Mouse (Mus musculus): ENCODE measurements around the gene Angptl8. TPM values are rescaled to one million over a fixed set of nuclear protein-coding genes. Genes with fewer than 3 reads are reported as not detected.
A peak's percentile ranks its signal among the peaks of the same experiment; 100 is the strongest.

Angptl8 gene
- polyA plus RNA-seq, 1 experiment from 2014 or later = 0.66 TPM

DNA sequence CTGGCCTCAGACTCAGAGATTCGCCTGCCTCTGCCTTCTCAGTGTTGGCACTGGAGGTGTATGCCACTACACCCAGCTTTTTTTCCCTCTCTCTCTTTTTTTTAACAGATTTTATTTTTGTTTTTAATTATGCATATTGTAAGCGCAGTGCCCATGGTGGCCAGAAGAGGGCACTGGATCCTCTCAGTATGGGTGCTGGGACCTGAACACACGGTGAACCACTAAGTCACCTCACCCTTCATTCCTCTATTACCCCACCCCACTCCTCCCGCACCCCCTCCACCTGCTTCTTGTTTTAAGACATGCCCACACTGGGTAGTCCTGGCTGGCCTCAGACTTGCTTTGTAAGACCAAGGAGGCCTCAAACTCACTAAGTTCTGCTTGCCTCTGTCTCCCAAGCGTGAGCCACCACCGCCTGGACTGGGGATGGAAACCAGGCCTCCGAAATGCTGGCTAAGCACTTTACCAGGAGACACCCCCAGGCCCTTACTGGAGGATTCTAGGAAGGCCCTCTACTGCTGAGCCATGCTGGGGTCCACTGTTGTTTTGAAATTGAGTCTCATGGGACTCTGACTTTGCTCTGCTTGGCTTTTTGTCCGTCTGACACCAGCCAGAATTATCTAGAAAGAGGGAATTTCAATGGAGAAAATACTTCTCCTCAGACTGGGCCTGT is 4.9 kb downstream of the Angptl8 start:
- no peak for ATAC-seq
- Histone ChIP-seq H3K9ac (ENCODE audit: low read depth, low read length) (no peak overlapping the region), H3K4me2 (ENCODE audit: low read length) (no peak overlapping the region), H3K9me3 (ENCODE audit: control insufficient read depth, low read length) (no peaks in the 10 kb centered on the region), H3K27me3 (replicated peaks; ENCODE audit: control insufficient read depth, insufficient read depth, low read length) (no peaks in the 10 kb centered on the region), H3K4me3 (ENCODE audit: low read length) (no peak overlapping the region), H3K27ac (ENCODE audit: low read depth, low read length) (no peak overlapping the region), H3K36me3 (ENCODE audit: control insufficient read depth, insufficient read depth, low read length) (no peaks in the 10 kb centered on the region), H3K4me1 (ENCODE audit: control insufficient read depth, insufficient read depth, low read depth, low read length) (no peaks in the 10 kb centered on the region)
- 57% methylated on average over 8 of the region's 8 CpGs for WGBS

DNA sequence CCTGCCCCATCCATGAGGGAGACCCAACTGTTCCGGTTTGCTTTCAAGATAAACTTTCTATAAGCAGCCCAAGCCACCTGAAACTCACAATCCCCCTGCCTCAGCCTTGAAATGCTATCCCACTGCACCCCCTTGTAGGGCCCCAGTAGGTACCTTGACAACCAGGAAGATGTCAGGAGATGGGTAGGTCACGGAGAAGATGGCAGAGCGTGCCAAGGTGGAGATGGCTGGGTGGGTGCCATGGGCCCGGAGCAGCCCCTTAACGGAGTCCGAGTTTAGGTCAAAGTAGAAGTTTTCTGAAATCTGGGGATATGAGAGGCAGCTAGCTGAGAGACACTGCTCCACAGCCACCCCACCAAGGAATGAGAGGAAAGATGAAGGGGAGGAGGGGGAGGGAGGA is 6.0 kb downstream of the Angptl8 start:
- H3K27ac ChIP-seq (ENCODE audit: low read depth, low read length) = no peak overlapping the region
- ATAC-seq = no peak
- no peaks in the 10 kb centered on the region for H3K4me1 ChIP-seq (ENCODE audit: control insufficient read depth, insufficient read depth, low read depth, low read length)
- H3K9ac ChIP-seq (ENCODE audit: low read depth, low read length) = no peak overlapping the region
- no peaks in the 10 kb centered on the region for H3K27me3 ChIP-seq (replicated peaks; ENCODE audit: control insufficient read depth, insufficient read depth, low read length)
- 97% methylated on average over 6 of the region's 6 CpGs for WGBS
- H3K4me3 ChIP-seq (ENCODE audit: low read length) = no peak overlapping the region
- no peak overlapping the region for H3K4me2 ChIP-seq (ENCODE audit: low read length)
- H3K36me3 ChIP-seq (ENCODE audit: control insufficient read depth, insufficient read depth, low read length) = no peaks in the 10 kb centered on the region
- no peaks in the 10 kb centered on the region for H3K9me3 ChIP-seq (ENCODE audit: control insufficient read depth, low read length)

DNA sequence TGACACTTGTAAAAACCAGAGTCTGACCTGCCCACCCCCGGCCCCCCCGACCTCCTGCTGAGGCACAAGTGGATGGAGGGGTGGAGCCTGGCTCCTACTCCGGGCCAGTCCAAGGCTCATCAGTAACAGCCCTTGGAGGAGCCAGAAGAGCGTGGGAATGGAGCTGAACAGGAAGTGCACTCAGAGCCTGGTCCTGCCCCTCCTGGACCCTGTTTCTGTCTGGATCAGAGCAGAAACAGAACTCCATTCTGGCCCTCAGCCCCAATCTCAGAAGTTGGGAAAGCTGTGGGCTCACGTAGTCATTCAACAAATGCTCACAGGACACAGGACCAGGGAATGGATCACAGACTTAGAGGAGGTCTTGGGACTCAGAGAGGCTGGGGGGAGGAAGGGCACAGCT is 7.1 kb downstream of the Angptl8 start:
- 56% methylated on average over 5 of the region's 5 CpGs for WGBS

DNA sequence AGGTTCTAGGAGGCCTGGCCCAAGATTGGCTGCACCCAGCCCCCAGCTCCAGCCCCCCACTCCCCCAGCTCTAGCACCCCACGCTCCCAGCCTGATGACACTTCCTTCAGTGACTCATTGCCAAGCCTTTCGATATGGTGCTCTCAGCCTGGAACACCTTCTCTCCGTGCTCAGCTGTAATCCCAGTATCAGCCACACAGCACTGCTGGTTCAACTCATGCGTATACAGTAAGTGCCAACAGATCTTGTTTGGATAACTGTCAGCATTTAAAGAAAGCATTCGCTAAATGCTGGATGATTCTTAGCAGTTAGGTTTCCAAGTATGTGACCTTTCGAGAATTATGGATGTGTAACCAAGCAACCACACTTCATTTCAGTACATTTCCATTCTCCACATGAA is 7.8 kb downstream of the Angptl8 start:
- ATAC-seq = no peak
- 89% methylated on average over 6 of the region's 6 CpGs for WGBS
- H3K9ac ChIP-seq (ENCODE audit: low read depth, low read length) = no peak overlapping the region
- no peak overlapping the region for H3K4me2 ChIP-seq (ENCODE audit: low read length)
- H3K27me3 ChIP-seq (replicated peaks; ENCODE audit: control insufficient read depth, insufficient read depth, low read length) = no peaks in the 10 kb centered on the region
- no peaks in the 10 kb centered on the region for H3K36me3 ChIP-seq (ENCODE audit: control insufficient read depth, insufficient read depth, low read length)
- no peaks in the 10 kb centered on the region for H3K4me1 ChIP-seq (ENCODE audit: control insufficient read depth, insufficient read depth, low read depth, low read length)
- H3K9me3 ChIP-seq (ENCODE audit: control insufficient read depth, low read length) = no peaks in the 10 kb centered on the region
- no peak overlapping the region for H3K27ac ChIP-seq (ENCODE audit: low read depth, low read length)
- H3K4me3 ChIP-seq (ENCODE audit: low read length) = no peak overlapping the region

More for the DNA sequence above, 7.1 kb downstream of the Angptl8 start:
- Histone ChIP-seq H3K27ac (ENCODE audit: low read depth, low read length) (no peak overlapping the region), H3K36me3 (ENCODE audit: control insufficient read depth, insufficient read depth, low read length) (no peaks in the 10 kb centered on the region), H3K27me3 (replicated peaks; ENCODE audit: control insufficient read depth, insufficient read depth, low read length) (no peaks in the 10 kb centered on the region), H3K9ac (ENCODE audit: low read depth, low read length) (no peak overlapping the region), H3K4me3 (ENCODE audit: low read length) (no peak overlapping the region), H3K4me2 (ENCODE audit: low read length) (no peak overlapping the region), H3K4me1 (ENCODE audit: control insufficient read depth, insufficient read depth, low read depth, low read length) (no peaks in the 10 kb centered on the region), H3K9me3 (ENCODE audit: control insufficient read depth, low read length) (no peaks in the 10 kb centered on the region)
- ATAC-seq = no peak

DNA sequence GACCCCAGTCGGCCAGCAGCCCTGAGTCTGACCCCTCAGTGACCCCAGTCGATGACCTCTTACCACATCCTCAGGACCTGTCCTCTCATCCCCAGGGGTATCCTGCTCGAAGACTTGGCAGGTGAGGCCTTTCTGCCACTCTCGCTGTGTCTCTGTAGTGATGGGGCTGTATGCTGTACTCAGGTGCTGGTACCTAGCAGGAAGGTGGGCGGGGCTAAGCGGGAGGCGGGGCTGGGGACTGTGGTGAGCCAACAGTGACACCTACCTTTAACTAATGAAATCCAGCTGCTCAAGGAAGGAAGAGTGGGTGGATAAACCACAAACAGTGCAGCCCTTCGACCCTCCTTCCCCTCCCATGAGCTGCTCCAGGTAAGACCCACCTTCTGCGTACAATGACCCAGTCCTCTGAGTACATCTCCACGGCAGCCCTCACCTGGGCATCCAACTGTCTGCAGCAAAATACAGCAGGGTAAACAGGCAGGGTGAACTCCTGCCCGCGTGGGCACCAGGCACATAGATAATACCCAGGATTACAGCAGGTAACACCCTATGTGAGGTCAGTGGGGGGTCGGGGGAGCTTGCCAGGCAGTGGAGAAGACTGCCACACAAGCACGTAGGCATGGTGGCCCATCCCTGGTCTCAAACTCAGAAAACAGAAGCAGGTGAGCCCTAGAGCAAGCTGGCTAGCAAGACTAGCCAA is 10.2 kb downstream of the Angptl8 start:
- Histone ChIP-seq H3K9ac (ENCODE audit: low read depth, low read length) (no peak overlapping the region), H3K9me3 (ENCODE audit: control insufficient read depth, low read length) (no peaks in the 10 kb centered on the region), H3K36me3 (ENCODE audit: control insufficient read depth, insufficient read depth, low read length) (no peaks in the 10 kb centered on the region), H3K4me3 (ENCODE audit: low read length) (no peak overlapping the region), H3K27me3 (replicated peaks; ENCODE audit: control insufficient read depth, insufficient read depth, low read length) (no peaks in the 10 kb centered on the region), H3K4me1 (ENCODE audit: control insufficient read depth, insufficient read depth, low read depth, low read length) (no peaks in the 10 kb centered on the region), H3K27ac (ENCODE audit: low read depth, low read length) (no peak overlapping the region), H3K4me2 (ENCODE audit: low read length) (no peak overlapping the region)
- ATAC-seq = no peak
- WGBS = 60% methylated on average over 14 of the region's 14 CpGs

DNA sequence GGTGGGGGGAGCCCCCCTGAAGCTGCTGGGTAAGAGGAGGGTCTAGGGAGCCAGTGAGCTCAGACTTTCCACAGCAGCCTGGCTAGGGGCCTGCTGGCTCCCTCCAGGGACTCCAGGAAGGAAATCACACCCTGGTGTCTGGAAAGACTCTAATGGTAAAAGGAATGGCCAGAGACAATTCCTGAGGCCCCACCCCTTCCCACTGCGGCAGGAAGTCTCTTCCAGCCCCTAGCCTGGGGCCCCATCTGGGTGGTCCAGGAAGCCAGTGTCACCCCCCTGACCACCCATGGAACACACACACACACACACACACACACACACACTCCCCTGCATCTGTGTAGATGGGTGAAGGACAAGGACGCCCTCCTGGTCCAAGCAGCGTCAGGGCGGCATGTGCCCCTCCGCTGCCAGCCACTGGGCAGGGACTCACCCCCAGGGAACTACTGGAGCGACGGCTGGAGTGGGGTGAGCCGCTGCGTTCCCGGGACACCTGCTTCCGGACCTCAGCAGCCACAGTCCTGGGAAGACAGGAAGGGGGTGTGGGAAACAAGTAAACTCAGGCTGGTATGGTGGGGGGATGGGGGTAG is 11.5 kb downstream of the Angptl8 start:
- 20% methylated on average over 11 of the region's 11 CpGs for WGBS
- H3K9me3 ChIP-seq (ENCODE audit: control insufficient read depth, low read length) = no peaks in the 10 kb centered on the region
- H3K9ac ChIP-seq (ENCODE audit: low read depth, low read length) = no peak overlapping the region; the same call in 1 of the 2 replicates
- H3K4me3 ChIP-seq (ENCODE audit: low read length) = no peak overlapping the region; the same call in 1 of the 2 replicates
- H3K4me2 ChIP-seq (ENCODE audit: low read length) = peak overlapping the region; percentile 31
- peak overlapping the region; percentile 67 for H3K27ac ChIP-seq (ENCODE audit: low read depth, low read length)
- peak; percentile 25; the same call in 1 of the 2 replicates for ATAC-seq
- no peaks in the 10 kb centered on the region for H3K36me3 ChIP-seq (ENCODE audit: control insufficient read depth, insufficient read depth, low read length)
- no peaks in the 10 kb centered on the region for H3K27me3 ChIP-seq (replicated peaks; ENCODE audit: control insufficient read depth, insufficient read depth, low read length)
- H3K4me1 ChIP-seq (ENCODE audit: control insufficient read depth, insufficient read depth, low read depth, low read length) = no peaks in the 10 kb centered on the region

DNA sequence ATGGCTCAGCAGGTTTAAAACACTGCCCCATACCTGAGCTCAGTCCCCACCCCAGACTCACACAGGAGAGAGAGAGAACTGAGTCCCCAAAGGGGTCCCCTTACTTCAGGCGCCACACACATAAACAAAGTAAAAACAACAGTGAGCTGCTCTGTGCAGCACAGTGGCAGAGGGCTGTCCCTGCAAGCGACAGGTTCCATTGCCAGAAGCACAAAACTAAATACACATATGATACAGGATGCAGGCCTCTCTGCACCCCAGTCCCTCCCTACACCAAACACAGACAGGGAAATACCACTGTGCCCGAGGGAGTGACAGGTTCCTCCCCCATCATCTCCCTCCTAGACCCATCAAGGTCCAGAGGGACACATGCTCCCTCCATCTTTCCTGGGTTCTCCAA is 12.1 kb downstream of the Angptl8 start:
- H3K4me2 ChIP-seq (ENCODE audit: low read length) = no peak overlapping the region; the same call in 1 of the 2 replicates

DNA sequence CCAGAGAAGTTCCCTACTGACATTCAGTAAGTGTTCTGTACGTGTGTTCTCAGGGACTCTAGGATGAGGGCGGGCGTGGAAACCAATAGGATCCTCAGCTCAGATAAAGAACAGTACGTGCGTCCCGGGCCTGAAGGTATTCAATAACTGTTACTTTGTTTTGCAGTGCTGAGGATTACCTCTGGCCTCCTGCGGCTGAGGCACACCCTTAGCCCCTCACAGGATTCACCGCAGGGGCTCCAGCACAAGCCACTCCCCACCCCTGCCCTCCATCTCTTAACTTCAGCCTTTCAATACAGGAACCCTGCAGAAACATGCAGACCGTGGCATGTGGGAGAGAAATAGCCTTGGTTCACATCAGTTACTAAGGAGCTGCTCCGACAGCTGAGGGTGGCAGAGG is 12.6 kb downstream of the Angptl8 start:
- H3K36me3 ChIP-seq (ENCODE audit: control insufficient read depth, insufficient read depth, low read length) = no peaks in the 10 kb centered on the region
- H3K4me1 ChIP-seq (ENCODE audit: control insufficient read depth, insufficient read depth, low read depth, low read length) = peaks cover 3% of the 10 kb centered on the region; the same call in 1 of the 2 replicates
- no peaks in the 10 kb centered on the region for H3K27me3 ChIP-seq (replicated peaks; ENCODE audit: control insufficient read depth, insufficient read depth, low read length)
- no peak overlapping the region for H3K9ac ChIP-seq (ENCODE audit: low read depth, low read length)
- 34% methylated on average over 10 of the region's 10 CpGs for WGBS
- ATAC-seq = no peak
- no peak overlapping the region for H3K4me3 ChIP-seq (ENCODE audit: low read length)
- H3K9me3 ChIP-seq (ENCODE audit: control insufficient read depth, low read length) = no peaks in the 10 kb centered on the region
- H3K4me2 ChIP-seq (ENCODE audit: low read length) = no peak overlapping the region
- peak overlapping the region; percentile 62 for H3K27ac ChIP-seq (ENCODE audit: low read depth, low read length)

More for the DNA sequence above, 12.1 kb downstream of the Angptl8 start:
- Histone ChIP-seq H3K4me1 (ENCODE audit: control insufficient read depth, insufficient read depth, low read depth, low read length) (peaks cover 3% of the 10 kb centered on the region; the same call in 1 of the 2 replicates), H3K9ac (ENCODE audit: low read depth, low read length) (no peak overlapping the region), H3K4me3 (ENCODE audit: low read length) (no peak overlapping the region), H3K27ac (ENCODE audit: low read depth, low read length) (peak overlapping the region; percentile 62), H3K36me3 (ENCODE audit: control insufficient read depth, insufficient read depth, low read length) (no peaks in the 10 kb centered on the region), H3K27me3 (replicated peaks; ENCODE audit: control insufficient read depth, insufficient read depth, low read length) (no peaks in the 10 kb centered on the region), H3K9me3 (ENCODE audit: control insufficient read depth, low read length) (no peaks in the 10 kb centered on the region)
- 24% methylated on average over 3 of the region's 3 CpGs for WGBS
- ATAC-seq = no peak
